Mouse (Mus musculus) liver, embryonic 16.5 days (tissue): ENCODE data around the gene Ssr2. TPM values are rescaled to one million over a fixed set of nuclear protein-coding genes. Genes with fewer than 3 reads are reported as not detected.

Experiments
- ATAC-seq: fragments of 200-750 bp; cut with Nextera tagmentation; 2 replicates; pipeline ENCODE4 v1.8.0; 2017; ENCODE audit warnings: low read depth, mild to moderate bottlenecking, moderate number of reproducible peaks, moderate library complexity
- H3K27ac ChIP-seq: fragments of 300-500 bp; sonication (generic); 2 replicates; pipeline ENCODE4 v1.5.1; 2014; ENCODE audit warnings: mild to moderate bottlenecking, low read length
- H3K27me3 ChIP-seq: fragments of 300-500 bp; sonication (generic); 2 replicates; pipeline ENCODE4 v1.6.1; 2014; ENCODE audit warnings: low read depth, low read length, mixed read lengths; ENCODE audit not compliant: control insufficient read depth, insufficient read depth
- H3K36me3 ChIP-seq: fragments of 300-500 bp; sonication (generic); 2 replicates; pipeline ENCODE4 v1.6.1; 2014; ENCODE audit warnings: mild to moderate bottlenecking; ENCODE audit not compliant: control insufficient read depth, insufficient read depth
- H3K4me1 ChIP-seq: fragments of 300-500 bp; sonication (generic); 2 replicates; pipeline ENCODE4 v1.6.1; 2014; ENCODE audit warnings: low read depth, low read length, mixed read lengths; ENCODE audit not compliant: control insufficient read depth
- H3K4me2 ChIP-seq: fragments of 300-500 bp; sonication (generic); 2 replicates; pipeline ENCODE4 v1.6.1; 2014; ENCODE audit warnings: low read depth, low read length, mixed read lengths
- H3K4me3 ChIP-seq: fragments of 300-500 bp; sonication (generic); 2 replicates; pipeline ENCODE4 v1.5.1; 2014; ENCODE audit warnings: low read depth, mild to moderate bottlenecking, low read length
- H3K9ac ChIP-seq: fragments of 300-500 bp; sonication (generic); 2 replicates; pipeline ENCODE4 v1.6.1; 2014; ENCODE audit warnings: low read depth, low read length
- H3K9me3 ChIP-seq: fragments of 300-500 bp; sonication (generic); replicated peaks from 2 replicates; pipeline ENCODE4 v1.6.1; 2016; ENCODE audit warnings: low read length; ENCODE audit not compliant: control insufficient read depth
- WGBS: fragments of 180-500 bp; shearing (Covaris S2); extraction: QIAGEN DNeasy Blood & Tissue Kit; methylation state at CpG from one replicate; pipeline ENCODE4 v1.1.7; 2014; ENCODE audit not compliant: insufficient replicate concordance; 5-methylcytosine and 5-hydroxymethylcytosine counted together
- polyA plus RNA-seq: library from polyadenylated mRNA; unstranded; fragments of >200 nt; fragmentation: Nextera tagmentation; extraction: Ambion mirVana; gene quantifications from 2 replicates; pipeline ENCODE4 v1.2.1, GENCODE M21; 2015

Ssr2 gene
- polyA plus RNA-seq, 1 experiment from 2014 or later, result 190 TPM

GRCm38 (mm10) chr3:88621537-88622112 lies 45.9 kb downstream of the Ssr2 start:
- Histone ChIP-seq H3K27me3 (no peaks in the 10 kb centered on the region), H3K4me3 (peak overlapping the region; percentile 77), H3K9me3 (no peaks in the 10 kb centered on the region), H3K27ac (peak overlapping the region; percentile 75), H3K36me3 (no peaks in the 10 kb centered on the region), H3K9ac (peak overlapping the region; percentile 79), H3K4me2 (peak overlapping the region; percentile 97), H3K4me1 (peaks cover 63% of the 10 kb centered on the region)
- no peak for ATAC-seq
- under 1% methylated on average over 36 of the region's 36 CpGs for WGBS

- Histone ChIP-seq H3K4me1 (peaks cover 70% of the 10 kb centered on the region), H3K9me3 (no peaks in the 10 kb centered on the region), H3K4me3 (peak overlapping the region; percentile 77), H3K36me3 (no peaks in the 10 kb centered on the region), H3K27ac (peak overlapping the region; percentile 75), H3K9ac (peak overlapping the region; percentile 79), H3K27me3 (no peaks in the 10 kb centered on the region), H3K4me2 (peak overlapping the region; percentile 97)
- ATAC-seq, result no peak
- whole genome bisulfite sequencing, result under 1% methylated on average over 24 of the region's 24 CpGs
Observed at GRCm38 (mm10) chr3:88622113-88622940, 46.7 kb downstream of the Ssr2 start.

- H3K9me3 ChIP-seq, result no peaks in the 10 kb centered on the region
- peaks cover 75% of the 10 kb centered on the region for H3K4me1 ChIP-seq
- no peaks in the 10 kb centered on the region for H3K36me3 ChIP-seq
- 0 out of 2 replicates have a peak, but pooled peaks have one; percentile 15 for ATAC-seq
- H3K9ac ChIP-seq, result peak overlapping the region; percentile 30
- H3K27ac ChIP-seq, result peak overlapping the region; percentile 75
- peak overlapping the region; percentile 97 for H3K4me2 ChIP-seq
- no peaks in the 10 kb centered on the region for H3K27me3 ChIP-seq
- 5% methylated on average over 5 of the region's 6 CpGs for WGBS
- peak overlapping the region; percentile 77 for H3K4me3 ChIP-seq
Observed at GRCm38 (mm10) chr3:88622941-88623345, 47.3 kb downstream of the Ssr2 start.

GRCm38 (mm10) chr3:88623346-88624135 lies 47.9 kb downstream of the Ssr2 start:
- H3K4me2 ChIP-seq, result peak overlapping the region; percentile 97
- H3K4me1 ChIP-seq, result peaks cover 78% of the 10 kb centered on the region

GRCm38 (mm10) chr3:88624324-88624723 lies 48.6 kb downstream of the Ssr2 start:
- no peak for ATAC-seq
- no peak overlapping the region for H3K4me3 ChIP-seq
- H3K9me3 ChIP-seq, result no peaks in the 10 kb centered on the region
- peak overlapping the region; percentile 19; the same call in 1 of the 2 replicates for H3K4me2 ChIP-seq
- H3K4me1 ChIP-seq, result peaks cover 72% of the 10 kb centered on the region
- no peaks in the 10 kb centered on the region for H3K36me3 ChIP-seq
- no peak overlapping the region for H3K9ac ChIP-seq
- WGBS, result 14% methylated on average over 4 of the region's 4 CpGs
- H3K27me3 ChIP-seq, result no peaks in the 10 kb centered on the region
- no peak overlapping the region for H3K27ac ChIP-seq

More at GRCm38 (mm10) chr3:88623346-88624135, 47.9 kb downstream of the Ssr2 start:
- peak overlapping the region; percentile 30 for H3K9ac ChIP-seq
- peak overlapping the region; percentile 75 for H3K27ac ChIP-seq
- H3K9me3 ChIP-seq, result no peaks in the 10 kb centered on the region
- 4% methylated on average over 15 of the region's 15 CpGs for WGBS
- no peaks in the 10 kb centered on the region for H3K27me3 ChIP-seq
- H3K4me3 ChIP-seq, result peak overlapping the region; percentile 77
- no peaks in the 10 kb centered on the region for H3K36me3 ChIP-seq
- ATAC-seq, result no peak

GRCm38 (mm10) chr3:88624951-88625350 lies 49.3 kb downstream of the Ssr2 start:
- H3K4me2 ChIP-seq, result no peak overlapping the region
- H3K4me3 ChIP-seq, result no peak overlapping the region
- H3K27ac ChIP-seq, result no peak overlapping the region
- peaks cover 66% of the 10 kb centered on the region for H3K4me1 ChIP-seq
- no peaks in the 10 kb centered on the region for H3K9me3 ChIP-seq
- H3K27me3 ChIP-seq, result no peaks in the 10 kb centered on the region
- WGBS, result 9% methylated on average over 2 of the region's 2 CpGs
- no peak overlapping the region for H3K9ac ChIP-seq
- ATAC-seq, result no peak
- no peaks in the 10 kb centered on the region for H3K36me3 ChIP-seq

- no peak for ATAC-seq
- H3K36me3 ChIP-seq, result peaks cover 3% of the 10 kb centered on the region; the same call in 1 of the 2 replicates
- H3K9ac ChIP-seq, result no peak overlapping the region
- no peak overlapping the region for H3K4me3 ChIP-seq
- H3K27ac ChIP-seq, result no peak overlapping the region
- H3K4me1 ChIP-seq, result peaks cover 63% of the 10 kb centered on the region
- H3K4me2 ChIP-seq, result no peak overlapping the region
- WGBS, result 78% methylated on average over 7 of the region's 7 CpGs
- H3K27me3 ChIP-seq, result no peaks in the 10 kb centered on the region
- H3K9me3 ChIP-seq, result no peaks in the 10 kb centered on the region
Observed at GRCm38 (mm10) chr3:88625531-88625930, 49.9 kb downstream of the Ssr2 start.

- H3K9ac ChIP-seq, result no peak overlapping the region
- H3K27me3 ChIP-seq, result no peaks in the 10 kb centered on the region
- no peaks in the 10 kb centered on the region for H3K9me3 ChIP-seq
- peaks cover 3% of the 10 kb centered on the region; the same call in 1 of the 2 replicates for H3K36me3 ChIP-seq
- peaks cover 60% of the 10 kb centered on the region for H3K4me1 ChIP-seq
- 71% methylated on average over 7 of the region's 7 CpGs for WGBS
- no peak overlapping the region for H3K4me3 ChIP-seq
- H3K4me2 ChIP-seq, result no peak overlapping the region
- H3K27ac ChIP-seq, result peak overlapping the region; percentile 7; the same call in 1 of the 2 replicates
- no peak for ATAC-seq
Observed at GRCm38 (mm10) chr3:88626316-88626715, 50.6 kb downstream of the Ssr2 start.
